In the genomic region with DNA sequence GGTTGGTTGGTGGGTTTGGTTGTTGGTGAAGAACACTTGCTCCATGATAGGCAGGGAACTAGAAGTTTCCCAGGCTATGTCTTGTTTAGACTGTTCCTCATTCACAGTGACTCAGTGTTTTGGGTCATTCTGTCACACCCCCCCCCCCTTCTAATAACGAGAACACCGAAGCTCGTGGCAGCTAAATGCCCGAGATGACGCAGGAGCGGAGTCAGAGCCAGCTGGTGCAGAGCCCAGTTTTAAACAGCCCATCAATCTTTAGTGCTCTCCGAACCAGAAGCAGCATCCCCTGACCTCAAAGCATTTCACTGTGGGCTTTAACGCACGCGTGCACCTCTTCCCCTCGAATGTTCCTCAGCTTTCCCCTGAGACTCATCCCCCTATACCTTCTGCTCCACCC, we compare ENCODE assay signal across 9 mouse cellular contexts. TPM values are rescaled to one million over a fixed set of nuclear protein-coding genes. Genes with fewer than 3 reads are reported as not detected.
DNase-seq lines count a peak whose midpoint lies in the region; ATAC-seq lines count a peak whose summit lies in the region.
"Had no signal": no experiment of that assay in that cellular context is flagged by ENCODE, and none has a peak within 500 bp of the region (broad histone marks: within the 10 kb centered on the region; RNA-seq: fewer than 3 reads in every experiment).

No protein-coding gene starts in this region.

- H3K4me1 ChIP-seq in neural tube, embryonic 14.5 days (ENCODE audit: control insufficient read depth, insufficient read depth, low read length) = no peaks in the 10 kb centered on the region
- H3K4me1 ChIP-seq: stomach, embryonic 15.5 days had no signal

- H3K9ac ChIP-seq in neural tube, embryonic 14.5 days (replicated peaks; ENCODE audit: low read depth, low read length) = no peak overlapping the region
- H3K9ac ChIP-seq: stomach, embryonic 15.5 days had no signal

- no peak overlapping the region for H3K4me3 ChIP-seq in neural tube, embryonic 14.5 days (ENCODE audit: low read depth, low read length)
- H3K4me3 ChIP-seq: stomach, embryonic 15.5 days had no signal

- H3K9me3 ChIP-seq in neural tube, embryonic 14.5 days (ENCODE audit: control insufficient read depth, low read length) = no peaks in the 10 kb centered on the region
- H3K9me3 ChIP-seq: stomach, embryonic 15.5 days had no signal

- intact Hi-C loops in left cerebral cortex, postnatal 4 days (cut with DNase I) = no loop called here
- intact Hi-C loops in left cerebral cortex, postnatal 36 days (cut with DNase I) = no loop called here
- intact Hi-C loops in heart, postnatal 36 days (cut with DNase I) = no loop called here

- no peak overlapping the region for H3K4me2 ChIP-seq in neural tube, embryonic 14.5 days (ENCODE audit: low read depth, low read length)
- H3K4me2 ChIP-seq: stomach, embryonic 15.5 days had no signal

- WGBS in neural tube, embryonic 14.5 days = 13% methylated on average over 11 of the region's 11 CpGs

- H3K27ac ChIP-seq in neural tube, embryonic 14.5 days (ENCODE audit: low read depth, low read length) = no peak overlapping the region
- H3K27ac ChIP-seq: stomach, embryonic 15.5 days had no signal

- peak; percentile 24; the same call in 1 of the 2 replicates for ATAC-seq in neural tube, embryonic 14.5 days (ENCODE audit: low read depth)

- no peaks in the 10 kb centered on the region for H3K36me3 ChIP-seq in neural tube, embryonic 14.5 days (ENCODE audit: control insufficient read depth, insufficient read depth, low read length)
- H3K36me3 ChIP-seq: stomach, embryonic 15.5 days had no signal

- no peaks in the 10 kb centered on the region for H3K27me3 ChIP-seq in neural tube, embryonic 14.5 days (ENCODE audit: control insufficient read depth, insufficient read depth, low read length)
- H3K27me3 ChIP-seq: stomach, embryonic 15.5 days had no signal

- peak; percentile 38 for DNase-seq in cerebellum, adult 11 months
- no peak for DNase-seq in cerebellum, adult 11-12 months
- DNase-seq in left cerebral cortex, postnatal 4 days = peak; percentile 40
- DNase-seq in left cerebral cortex, postnatal 36 days (ENCODE audit: low spot score in 2 of 2) = no peak
- peak; percentile 27 to 55 for DNase-seq in heart, postnatal 36 days
- no peak for DNase-seq in embryo, embryonic 11 days
- DNase-seq in thymus, postnatal 36 days = no peak

RNA-seq across cellular contexts. Expression of a gene that starts 29.3 kb away (rescaled TPM):
- total RNA-seq in left cerebral cortex, postnatal 4 days (2021) = 10 to 100 TPM; 44.8 to 45.3 TPM
- 100 to 1,000 TPM; 205 to 221 TPM for total RNA-seq in left cerebral cortex, postnatal 36 days (2021)
- 10 to 100 TPM; 12.5 to 13.3 TPM for total RNA-seq in heart, postnatal 36 days (2021)
- polyA plus RNA-seq in neural tube, embryonic 14.5 days (2014; fragmentation: Nextera tagmentation; extraction: Ambion mirVana) = 20.4 and 22.2 TPM in 2 replicates

Comparison
In these comparisons a context has a peak if more than half of its experiments do, and no peak if none do; other contexts are left out.
1. DNase-seq: peak in cerebellum, adult 11 months (single experiment), left cerebral cortex, postnatal 4 days (single experiment) and heart, postnatal 36 days (2 of 2); none in cerebellum, adult 11-12 months (single experiment), left cerebral cortex, postnatal 36 days (0 of 2), embryo, embryonic 11 days (single experiment) and thymus, postnatal 36 days (0 of 2).
2. RNA of a gene that starts 29.3 kb away (total RNA-seq): 205 to 221 TPM in left cerebral cortex, postnatal 36 days; 44.8 to 45.3 TPM in left cerebral cortex, postnatal 4 days and 12.5 to 13.3 TPM in heart, postnatal 36 days; every median in the first group is over 4 times any median in the second.